Mouse (Mus musculus) megakaryocyte, adult 5-6 weeks (primary cell): Measurements from ENCODE around the gene Casr. TPM values are rescaled to one million over a fixed set of nuclear protein-coding genes. Genes with fewer than 3 reads are reported as not detected.

Source experiments
- ATAC-seq: 2 replicates; pipeline ENCODE4 v1.8.0; 2016; ENCODE audit warnings: mild to moderate bottlenecking, inconsistent platforms; ENCODE audit not compliant: poor library complexity, severe bottlenecking
- total RNA-seq, 2 experiments: library from RNA; stranded (forward) in 1 of 2; stranded (reverse) in 1 of 2; fragments of 153-499, 151-499 nt in 1 of 2; fragments of 221-1000, 200-1000 nt in 1 of 2; gene quantifications; 2 replicates each; pipeline versions ENCODE4 v1.2.3 to v1.2.4; 2015 to 2017

Casr gene
- total RNA-seq (2015), result not detected in 2 replicates
- not detected in 2 replicates for total RNA-seq (2017)

DNA sequence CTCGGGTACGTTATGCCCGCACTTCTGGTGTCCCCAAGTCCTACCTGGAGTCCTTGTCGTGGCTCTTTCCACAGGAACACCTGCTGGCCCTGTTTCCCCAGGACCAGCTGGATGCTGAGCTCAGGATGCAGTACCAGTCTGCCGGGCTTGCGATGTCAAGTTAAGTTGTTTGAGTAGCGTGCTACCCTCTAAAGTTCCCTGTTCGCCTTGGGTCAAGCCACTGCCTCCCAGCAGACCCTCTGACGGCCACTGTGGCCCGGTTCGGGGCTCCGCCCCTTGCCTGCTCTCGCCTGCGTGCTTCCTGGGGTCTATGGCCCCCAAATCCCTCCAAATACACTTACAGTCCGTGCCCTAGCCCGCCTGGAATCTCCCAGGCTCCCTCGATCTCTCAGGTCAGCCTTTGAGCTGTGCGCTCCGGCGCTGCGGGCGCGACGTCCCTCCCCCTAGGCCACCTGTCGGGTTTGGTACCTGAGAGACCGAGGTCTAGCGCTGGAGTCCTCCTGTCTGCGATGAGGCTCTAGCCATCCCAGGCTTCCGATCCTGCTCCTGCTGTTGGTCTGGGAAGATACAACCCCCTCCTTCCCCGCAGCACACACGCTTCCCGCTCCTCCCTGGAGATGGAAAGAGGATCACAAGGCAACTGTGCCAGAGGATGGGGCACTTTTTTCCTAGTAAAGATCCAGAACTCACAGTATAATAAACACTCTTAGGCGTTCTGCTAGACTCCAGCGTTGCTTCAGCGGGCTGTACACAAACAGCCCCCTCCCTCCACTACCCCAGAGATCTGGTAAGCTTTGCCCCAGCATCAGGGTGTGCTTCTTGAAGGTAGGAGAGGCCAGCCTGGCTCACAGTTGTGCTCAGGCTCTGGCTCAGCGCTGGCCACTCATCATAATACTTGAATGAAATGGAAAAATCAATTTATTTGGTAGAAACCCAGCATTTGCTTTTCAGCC lies at the start of gene Casr:
Casr (minus strand) TSS at position 756 of the 953 bp plus-strand sequence.
- no peak for ATAC-seq

DNA sequence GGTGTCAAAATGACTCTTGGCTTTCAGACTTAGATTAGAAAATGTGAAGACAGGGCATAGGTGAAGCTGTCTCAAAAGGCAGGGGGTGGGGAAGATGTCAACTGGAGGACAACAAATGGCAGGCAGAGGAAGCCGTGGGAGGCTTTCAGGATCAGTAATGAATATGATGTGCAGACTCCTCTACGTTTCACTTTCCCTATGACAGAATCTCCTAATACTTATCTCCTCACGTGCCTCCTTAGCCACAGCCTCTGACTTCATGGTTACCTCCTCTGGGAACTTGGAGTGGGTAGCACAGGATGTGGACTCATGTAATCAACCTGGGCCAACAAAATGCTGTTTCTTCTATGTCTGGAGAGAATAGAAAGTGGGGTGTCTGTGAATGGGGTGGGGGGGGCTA lies 40.7 kb upstream of the Casr start:
- no peak for ATAC-seq

DNA sequence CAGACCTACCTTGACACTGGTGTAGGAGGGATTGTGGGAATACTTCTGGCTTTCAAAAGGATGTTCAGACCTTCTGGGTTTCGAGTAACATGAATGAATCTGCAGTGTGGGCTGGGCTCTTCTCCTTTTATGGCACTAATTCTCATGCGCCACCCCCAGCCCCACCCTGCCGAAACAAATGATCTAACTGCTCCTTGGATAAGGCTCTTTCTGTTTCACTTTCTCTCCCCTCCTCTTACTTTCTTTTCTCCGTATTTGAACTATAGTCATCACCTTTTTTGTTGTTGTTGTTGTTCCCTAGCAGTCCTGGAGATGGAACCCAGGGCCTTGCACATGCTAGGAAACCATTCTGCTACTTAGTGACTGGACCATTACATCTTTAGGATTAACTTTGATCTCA lies 36.3 kb upstream of the Casr start:
- ATAC-seq, result peak; percentile 93

DNA sequence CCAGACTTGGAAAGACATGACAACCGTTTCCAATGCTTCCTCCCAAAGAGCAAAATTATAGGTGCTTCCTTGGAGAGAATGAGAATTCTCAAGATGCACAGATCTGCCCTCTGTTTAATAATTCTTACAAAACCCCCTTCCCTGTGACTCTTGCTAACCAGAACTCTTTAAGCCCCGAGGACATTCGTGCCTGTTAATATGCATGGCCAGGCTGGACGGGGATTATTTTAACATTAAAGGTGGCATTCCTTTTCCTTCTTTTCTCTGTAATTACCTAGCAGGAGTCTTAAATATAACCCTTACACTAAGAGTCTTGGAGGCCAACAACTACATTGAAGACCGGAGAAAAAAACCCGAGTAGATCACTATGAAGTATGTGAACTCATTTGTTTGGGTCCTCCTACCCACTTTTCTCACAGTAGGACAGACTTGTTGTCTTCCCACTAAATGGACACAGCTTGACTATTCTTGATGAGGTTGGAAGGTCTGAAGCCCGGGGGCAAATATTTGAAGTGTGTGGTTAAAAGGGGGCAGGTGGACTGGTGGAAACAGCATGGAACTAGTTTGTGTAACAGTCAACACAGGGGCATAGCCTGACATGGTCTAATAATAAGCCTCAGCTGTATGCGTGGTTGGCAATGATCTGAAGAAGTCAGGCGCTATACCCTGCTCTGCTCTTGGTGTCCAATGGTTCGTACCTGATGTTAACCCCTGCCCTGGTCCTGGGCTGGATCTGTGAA lies 34.9 kb upstream of the Casr start:
- no peak for ATAC-seq

DNA sequence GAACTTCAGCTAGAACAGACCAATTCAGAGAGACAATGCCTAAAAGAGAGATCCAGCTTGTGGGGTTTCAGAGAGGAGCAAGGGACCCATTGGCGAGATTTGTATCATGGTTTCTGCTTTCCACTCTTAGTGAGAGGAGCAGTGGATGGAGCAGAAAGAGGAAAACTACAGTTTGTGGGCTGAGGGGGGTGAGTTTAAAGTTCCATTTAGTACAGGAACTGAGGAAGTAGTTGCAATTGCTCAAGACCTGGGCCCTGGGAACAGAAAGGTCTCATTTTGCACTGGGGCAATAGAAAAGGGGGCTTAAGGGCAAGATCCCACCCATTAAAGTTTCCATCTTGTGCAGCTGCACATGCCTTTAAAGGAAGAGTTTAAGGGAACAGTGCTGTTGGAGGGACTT lies 28.0 kb upstream of the Casr start:
- peak; percentile 70 for ATAC-seq

DNA sequence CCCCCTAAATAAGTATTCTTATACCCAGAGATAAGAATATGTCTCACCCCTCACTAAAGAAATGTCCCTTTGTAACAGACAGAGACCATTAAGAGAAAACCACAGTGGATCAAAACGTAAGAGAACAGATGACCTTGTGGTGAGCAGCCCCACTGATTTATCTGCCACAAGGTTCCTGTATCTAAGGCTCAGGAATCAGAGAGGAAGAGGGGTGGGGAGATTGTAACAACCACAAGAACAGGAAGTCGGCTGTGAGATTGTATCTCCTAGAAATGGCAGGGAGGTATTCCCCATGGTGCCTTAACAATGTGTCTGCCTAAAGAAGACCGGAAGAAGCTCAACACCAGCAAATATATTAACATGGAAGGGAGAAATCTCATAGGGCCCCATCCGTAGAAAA lies 26.0 kb upstream of the Casr start:
- ATAC-seq, result peak; percentile 85

DNA sequence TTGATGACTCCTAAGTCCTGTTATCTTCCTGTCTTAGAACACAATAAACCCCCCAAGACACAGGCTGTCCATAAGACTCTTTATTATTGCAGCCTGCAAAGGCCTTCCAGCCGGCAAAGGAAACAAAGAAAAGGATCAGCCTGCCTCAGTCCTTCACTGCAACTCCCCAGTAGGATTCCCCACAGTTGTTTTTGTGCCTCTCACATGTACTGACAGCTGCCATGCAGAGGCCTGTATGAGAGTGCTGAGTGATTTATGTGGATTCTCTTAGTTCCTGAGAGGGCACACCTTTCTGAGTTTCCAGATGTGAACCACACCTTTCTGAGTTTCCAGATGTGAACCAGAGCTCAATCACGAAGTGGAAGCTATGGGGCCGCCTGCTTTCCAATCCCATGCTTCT lies 20.1 kb upstream of the Casr start:
- ATAC-seq, result no peak

DNA sequence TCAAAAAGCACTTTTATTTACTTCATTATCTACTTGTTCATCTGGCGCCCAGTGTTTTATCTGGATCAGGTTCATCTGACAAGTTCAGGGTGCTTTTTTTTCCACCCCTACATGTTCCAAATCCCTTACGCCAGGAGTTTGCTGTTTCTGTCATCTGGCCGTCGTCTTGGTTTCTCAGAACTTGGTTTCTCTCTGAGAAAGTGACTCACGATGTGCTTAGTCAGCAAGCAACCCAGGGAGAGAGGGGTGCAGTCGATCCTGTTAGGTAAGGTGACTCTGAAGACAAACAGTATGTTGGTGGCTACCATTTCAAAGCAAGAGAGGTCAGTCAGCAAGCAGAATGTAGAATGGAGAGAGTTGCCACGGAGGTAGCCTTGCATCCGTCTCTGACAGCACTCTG lies 10.0 kb upstream of the Casr start:
- ATAC-seq, result no peak

DNA sequence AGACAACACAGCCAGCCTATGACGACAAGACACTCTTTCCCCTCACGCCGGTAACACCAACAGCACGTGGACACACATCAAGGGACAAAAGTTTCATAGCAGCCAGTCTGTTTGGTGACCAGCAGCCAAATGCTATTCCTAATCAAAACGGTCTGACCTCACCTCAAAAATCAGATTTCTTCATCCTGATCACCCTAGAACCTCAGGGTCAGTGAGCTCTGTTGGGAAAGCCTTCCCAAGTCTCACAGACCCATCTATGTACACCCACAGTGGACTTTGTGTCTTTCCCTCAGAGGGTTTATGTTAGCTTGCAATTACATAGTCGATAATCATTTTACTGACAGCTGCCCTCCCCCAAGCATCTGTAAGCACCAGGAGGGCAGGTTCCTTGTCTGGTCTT lies 2.4 kb downstream of the Casr start:
- ATAC-seq, result no peak

DNA sequence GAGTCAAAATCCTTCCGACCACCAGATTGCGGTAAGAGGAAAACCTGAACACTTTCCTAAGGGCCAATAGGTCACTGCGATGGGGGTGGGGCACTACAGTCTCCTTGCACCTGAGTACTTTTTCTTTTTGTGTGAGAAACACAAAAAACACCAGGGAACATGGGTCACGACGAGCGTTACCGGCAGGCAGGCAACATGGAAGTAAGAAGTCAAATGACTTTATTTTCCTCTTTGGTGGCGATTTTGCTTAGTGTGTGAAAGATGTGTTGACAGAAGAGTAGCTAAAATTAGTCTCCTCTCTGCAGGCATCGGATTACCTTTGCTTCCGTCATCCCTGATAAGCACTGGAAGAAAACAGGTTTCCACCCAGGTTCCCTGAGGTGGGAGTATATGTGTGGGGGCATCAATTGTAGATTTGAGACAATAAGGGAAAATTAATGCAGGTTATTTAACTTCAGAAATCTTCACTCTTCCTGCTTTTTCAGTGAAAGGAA lies 6.2 kb downstream of the Casr start:
- ATAC-seq, result no peak

DNA sequence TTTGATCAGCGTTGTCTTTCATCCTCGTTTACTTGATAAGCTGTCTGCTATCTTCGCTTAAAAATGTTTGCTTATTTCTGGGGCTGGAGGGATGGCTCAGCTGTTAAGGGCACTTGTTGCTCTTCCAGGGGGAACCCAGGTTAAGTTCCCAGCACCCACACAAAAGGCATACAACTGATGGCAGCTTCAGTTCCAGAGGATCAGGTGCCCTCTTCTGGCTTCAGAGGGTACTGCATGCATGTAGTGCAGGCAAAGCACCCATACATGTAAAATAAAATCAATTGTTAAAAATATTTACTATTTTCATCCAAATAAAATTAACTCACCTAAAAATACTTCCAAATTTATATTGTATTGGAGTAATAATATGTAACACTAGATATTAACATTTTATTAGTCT lies 8.3 kb downstream of the Casr start:
- no peak for ATAC-seq

DNA sequence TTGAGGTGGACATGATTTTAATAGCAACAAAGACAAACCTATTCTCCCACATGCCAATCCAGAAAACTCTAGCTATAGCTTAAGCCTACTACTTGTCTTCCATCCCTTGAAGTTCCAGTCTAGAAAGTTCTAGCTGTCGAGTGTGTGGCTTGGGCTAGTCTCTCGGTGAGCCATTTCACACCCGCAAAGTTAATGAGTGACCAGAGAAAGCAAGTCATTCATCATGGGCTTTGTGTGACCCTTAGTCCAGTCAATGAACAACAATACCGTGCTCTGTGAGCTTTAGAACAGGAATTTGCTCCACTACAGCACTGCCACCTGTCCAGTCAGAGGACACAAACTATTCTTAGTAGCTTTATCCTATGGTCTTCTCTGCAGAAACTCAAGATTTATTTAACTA lies 16.6 kb downstream of the Casr start:
- ATAC-seq, result no peak

DNA sequence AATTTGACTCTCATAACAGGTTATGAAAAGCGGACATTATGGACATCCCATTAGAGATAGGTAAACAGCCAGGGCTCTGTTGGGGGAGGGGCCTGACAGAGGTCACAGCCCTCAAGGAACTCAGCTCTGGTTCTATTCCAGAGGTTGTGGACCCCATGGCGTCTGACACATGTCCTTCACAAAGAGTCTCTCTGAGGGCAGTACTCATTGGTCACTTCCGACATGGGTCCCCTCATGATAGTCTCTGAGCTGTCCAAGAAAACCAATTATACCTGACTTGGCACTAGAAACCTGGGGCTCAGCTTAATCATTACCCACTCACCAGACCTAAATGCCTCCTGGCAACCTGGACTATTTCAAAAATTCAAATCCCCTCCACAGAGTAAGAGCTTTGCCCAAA lies 18.9 kb downstream of the Casr start:
- no peak for ATAC-seq

DNA sequence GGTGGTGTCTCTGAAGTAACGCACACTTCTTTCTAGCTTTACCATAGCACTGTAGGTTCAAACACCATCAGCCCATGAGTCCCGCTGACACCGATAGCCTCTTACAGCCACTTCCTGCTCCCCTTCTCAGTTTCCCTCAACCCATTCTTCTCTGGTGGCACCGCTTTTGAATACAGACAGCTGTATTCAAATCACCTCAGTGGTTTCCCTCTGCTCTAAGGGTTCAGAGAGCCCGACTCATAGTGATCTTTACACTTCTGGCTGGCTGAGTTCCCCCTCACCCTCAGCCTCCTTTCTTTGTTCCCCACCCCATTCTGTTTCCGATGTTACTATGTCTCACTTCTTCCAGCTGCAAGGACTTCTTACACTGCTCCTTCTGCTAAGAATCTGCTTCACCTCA lies 21.1 kb downstream of the Casr start:
- no peak for ATAC-seq

DNA sequence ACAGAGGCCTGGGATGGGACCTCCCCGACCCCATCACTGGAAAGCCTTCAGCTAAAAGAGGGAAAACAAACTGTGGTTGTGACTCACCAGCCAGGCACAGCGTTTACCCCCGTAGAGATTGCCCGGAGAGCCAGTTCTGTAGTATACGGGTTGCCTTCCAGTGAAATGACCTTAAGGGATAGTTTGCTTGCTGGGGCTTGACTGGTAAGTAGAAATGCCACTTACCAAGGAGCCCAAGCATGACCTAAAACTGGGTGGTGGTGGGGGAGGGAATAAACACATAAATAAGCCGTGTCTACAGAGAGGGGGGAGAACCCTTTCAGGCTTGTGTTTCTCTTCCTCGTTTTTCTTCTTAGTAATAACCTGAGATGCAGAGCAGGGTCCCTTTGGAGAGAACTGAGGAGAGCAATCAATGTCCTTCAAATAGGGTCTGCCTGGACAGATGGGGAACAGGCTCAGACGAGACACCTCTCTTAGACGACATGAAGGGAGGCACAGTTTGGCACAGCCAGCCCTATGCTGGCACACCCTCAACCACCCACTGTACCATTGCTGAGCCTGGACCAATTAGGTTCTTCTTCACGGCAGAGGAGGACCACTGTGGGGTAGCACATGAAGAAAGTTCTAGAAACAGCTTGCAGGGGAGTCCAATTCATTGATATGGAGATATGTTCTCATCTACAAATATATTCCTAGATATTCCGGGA lies 28.8 kb downstream of the Casr start:
- no peak for ATAC-seq

DNA sequence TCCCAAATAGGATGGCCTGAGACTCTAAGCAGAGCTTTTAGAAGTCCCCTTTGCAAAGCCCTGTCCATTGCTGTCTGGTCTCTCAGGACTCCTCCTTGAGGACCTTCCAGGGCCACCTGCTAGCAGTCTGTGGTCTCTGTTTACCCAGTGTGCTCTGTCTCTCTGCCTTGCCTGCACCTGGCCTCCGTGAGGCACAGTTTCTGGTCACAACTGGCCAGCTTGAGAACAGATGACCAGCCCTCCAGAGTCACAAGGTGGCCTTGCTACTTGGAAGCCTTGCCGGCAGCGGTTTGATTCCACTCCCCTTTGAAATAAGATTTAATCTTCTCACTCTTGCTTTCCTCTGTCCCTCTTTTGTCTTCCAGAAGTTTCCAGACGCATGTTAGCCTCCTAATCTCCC lies 29.9 kb downstream of the Casr start:
- ATAC-seq, result no peak

DNA sequence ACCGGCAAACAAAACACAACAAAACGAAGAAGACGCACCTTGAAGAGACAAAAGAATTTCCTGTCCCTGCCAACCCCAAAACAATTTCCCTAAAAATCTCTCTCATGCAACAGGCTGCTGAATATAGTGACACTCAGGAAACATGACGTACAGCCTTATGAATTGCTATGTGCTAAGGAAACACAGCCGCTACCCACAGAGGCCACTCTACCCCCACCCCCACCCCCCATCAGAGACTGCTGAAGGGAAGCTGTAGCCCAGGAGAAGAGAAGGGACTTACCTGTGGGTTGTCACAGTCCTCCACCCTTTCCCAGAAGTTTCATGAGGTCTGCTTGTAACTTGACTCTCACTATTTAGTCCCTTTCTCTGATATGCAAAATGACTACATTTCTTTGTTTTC lies 30.3 kb downstream of the Casr start:
- no peak for ATAC-seq

DNA sequence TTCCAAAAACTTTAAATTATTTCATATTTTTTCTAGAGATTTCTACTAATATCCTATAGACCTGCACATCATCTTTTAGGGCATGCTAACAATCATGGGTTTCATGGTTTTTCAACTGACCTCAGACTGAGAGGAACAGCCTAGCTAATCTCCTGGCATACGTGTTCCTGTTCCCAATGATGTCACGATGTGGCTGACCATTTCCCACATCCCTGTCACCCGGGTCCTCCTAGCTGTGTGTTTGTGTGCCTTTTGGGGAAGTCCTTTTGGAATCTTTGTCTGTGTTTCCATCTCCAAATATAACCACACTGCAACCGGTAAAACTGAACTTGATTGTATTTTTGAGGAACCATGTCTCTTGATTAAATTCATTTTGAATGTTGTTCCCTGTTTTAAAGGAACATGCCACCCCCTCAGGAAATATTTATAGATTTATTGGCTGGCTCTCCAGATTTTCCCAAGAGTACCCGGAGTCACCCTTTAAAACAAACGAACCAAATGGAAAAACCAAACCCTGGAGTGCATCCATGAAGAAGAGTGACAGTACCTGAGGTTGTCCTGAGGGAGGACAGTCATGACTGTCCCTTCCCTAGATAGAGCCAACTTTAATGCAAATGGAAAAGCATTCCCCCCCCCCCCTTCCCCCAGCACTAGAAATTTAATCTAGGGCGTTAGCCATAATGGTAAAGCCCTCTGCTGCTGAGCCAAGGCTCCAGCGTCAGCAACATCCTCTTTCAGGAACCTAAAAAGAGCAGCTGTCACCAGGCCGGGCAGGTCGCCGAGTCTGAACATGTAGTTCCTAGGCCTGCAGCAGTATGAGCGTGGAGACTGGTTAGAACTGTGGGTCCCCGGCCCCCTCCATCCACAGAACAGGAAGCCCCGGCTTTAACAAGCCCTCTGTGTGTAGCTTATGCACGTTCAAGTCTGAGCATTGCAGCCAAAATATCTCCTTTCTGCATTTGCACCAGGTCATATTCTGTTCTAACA lies 31.1 kb downstream of the Casr start:
- peak; percentile 82 for ATAC-seq

DNA sequence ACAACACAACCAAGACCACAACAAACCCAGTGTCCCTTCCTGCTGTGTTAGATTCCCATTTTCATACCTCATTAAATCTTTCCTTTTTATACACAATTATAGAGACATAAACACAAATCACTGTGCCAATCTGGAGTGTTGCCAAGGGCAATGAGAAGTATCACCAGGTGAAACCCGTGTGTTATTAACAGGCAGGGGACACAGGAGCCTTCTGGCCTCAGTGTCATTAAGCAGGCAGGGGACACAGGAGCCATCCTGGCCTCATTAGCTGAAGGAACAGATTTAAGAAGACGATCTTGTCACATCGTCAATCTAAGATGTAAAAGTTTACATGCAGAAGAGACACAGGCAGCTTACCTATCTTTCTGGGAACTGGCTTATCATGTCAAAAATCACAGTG lies 33.1 kb downstream of the Casr start:
- ATAC-seq, result no peak
